Mouse (Mus musculus): ENCODE measurements around the gene Ap4e1.

DNA sequence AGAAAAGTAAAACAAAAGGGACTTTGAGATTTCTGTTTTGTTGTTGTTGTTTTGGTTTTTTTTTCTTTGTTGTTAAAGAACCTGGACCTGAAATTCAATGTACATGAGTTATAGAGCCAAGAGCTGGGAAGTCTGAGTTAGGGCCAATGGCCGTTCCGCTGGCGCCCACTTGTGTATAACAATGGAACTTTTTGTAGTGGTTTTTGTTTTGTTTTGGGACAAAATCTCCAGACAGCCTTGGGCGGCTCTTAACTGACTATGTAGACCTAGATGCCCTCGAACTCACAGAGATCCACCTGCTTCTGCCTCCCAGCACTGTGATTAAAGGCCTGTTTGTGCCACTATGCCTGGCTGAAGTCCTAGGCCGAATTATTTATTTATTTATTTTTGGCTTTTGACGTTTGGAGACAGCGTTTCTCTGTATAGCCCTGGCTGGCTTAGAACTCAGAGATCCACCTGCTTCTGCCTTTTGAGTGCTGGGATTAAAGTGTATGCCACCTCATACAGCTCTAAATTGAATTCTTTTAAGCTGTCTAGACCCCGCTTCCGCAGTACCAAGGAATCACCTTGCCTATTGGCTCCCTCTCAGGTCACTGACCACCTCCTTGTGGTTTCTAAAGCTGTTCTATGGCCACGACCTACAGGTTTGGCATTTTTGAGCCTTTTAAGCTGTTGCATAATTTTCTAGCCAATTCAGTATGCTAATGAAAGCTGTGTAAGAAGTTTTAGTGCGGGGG lies 1.7 kb upstream of the Ap4e1 start:
- TF ChIP-seq CTCF (IDR thresholded peaks at IDR 0.05; ENCODE audit: borderline replicate concordance, insufficient read depth, low read length) (no peak), POLR2A (IDR thresholded peaks at IDR 0.05; ENCODE audit: low read depth, low read length) (no peak)

Data from embryonic fibroblast, embryonic 13.5 days (primary cell).